Mouse (Mus musculus) intestine, embryonic 16.5 days (tissue): Measurements from ENCODE around the gene Ttc32. TPM values are rescaled to one million over a fixed set of nuclear protein-coding genes. Genes with fewer than 3 reads are reported as not detected.
"Not testable (repeated sequence)": the region's sequence is repeated elsewhere in the genome, so short reads cannot be mapped to it uniquely, and the experiment has no call there.

Source experiments
- ATAC-seq: fragments of 200-750 bp; cut with Nextera tagmentation; 2 replicates; pipeline ENCODE4 v1.8.0; 2017; ENCODE audit warnings: moderate TSS enrichment, moderate library complexity
- H3K27ac ChIP-seq: fragments of 300-500 bp; sonication (generic); 2 replicates; pipeline ENCODE4 v1.5.1; 2014; ENCODE audit warnings: mild to moderate bottlenecking, low read length
- H3K27me3 ChIP-seq: fragments of 300-500 bp; sonication (generic); replicated peaks from 2 replicates; pipeline ENCODE4 v1.6.1; 2014; ENCODE audit warnings: low read length, control low read depth, mixed read lengths; ENCODE audit not compliant: control insufficient read depth, insufficient read depth
- H3K36me3 ChIP-seq: fragments of 300-500 bp; sonication (generic); 2 replicates; pipeline ENCODE4 v1.6.1; 2014; ENCODE audit warnings: low read length, control low read depth; ENCODE audit not compliant: control insufficient read depth, insufficient read depth
- H3K4me1 ChIP-seq: fragments of 300-500 bp; sonication (generic); 2 replicates; pipeline ENCODE4 v1.6.1; 2014; ENCODE audit warnings: low read length, control low read depth, mixed read lengths; ENCODE audit not compliant: control insufficient read depth, insufficient read depth
- H3K4me2 ChIP-seq: fragments of 300-500 bp; sonication (generic); 2 replicates; pipeline ENCODE4 v1.6.1; 2014; ENCODE audit warnings: low read depth, low read length, control low read depth
- H3K4me3 ChIP-seq: fragments of 300-500 bp; sonication (generic); 2 replicates; pipeline ENCODE4 v1.5.1; 2014; ENCODE audit warnings: mild to moderate bottlenecking, low read length
- H3K9ac ChIP-seq: fragments of 300-500 bp; sonication (generic); 2 replicates; pipeline ENCODE4 v1.6.1; 2014; ENCODE audit warnings: low read depth, low read length
- H3K9me3 ChIP-seq: fragments of 300-500 bp; sonication (generic); 2 replicates; pipeline ENCODE4 v1.6.1; 2016; ENCODE audit warnings: low read length, control low read depth; ENCODE audit not compliant: control insufficient read depth
- WGBS: fragments of 180-500 bp; shearing (Covaris S2); extraction: QIAGEN DNeasy Blood & Tissue Kit; methylation state at CpG from one replicate; pipeline ENCODE4 v1.1.7; 2014; 5-methylcytosine and 5-hydroxymethylcytosine counted together
- polyA plus RNA-seq: library from polyadenylated mRNA; unstranded; fragments of >200 nt; fragmentation: Nextera tagmentation; extraction: Ambion mirVana; gene quantifications from 2 replicates; pipeline ENCODE4 v1.2.1, GENCODE M21; 2015

The Ttc32 gene
- polyA plus RNA-seq, 1 experiment from 2014 or later, result 33.9 TPM

- no peaks in the 10 kb centered on the region for H3K36me3 ChIP-seq
- no peak overlapping the region for H3K4me3 ChIP-seq
- no peak overlapping the region for H3K4me2 ChIP-seq
- H3K27me3 ChIP-seq, result no peaks in the 10 kb centered on the region
- no peak overlapping the region for H3K9ac ChIP-seq
- no peaks in the 10 kb centered on the region for H3K9me3 ChIP-seq
- no peaks in the 10 kb centered on the region for H3K4me1 ChIP-seq
- WGBS, result 78% methylated on average over 3 of the region's 3 CpGs
- H3K27ac ChIP-seq, result no peak overlapping the region
- ATAC-seq, result no peak
Observed at GRCm38 (mm10) chr12:9020986-9021385, 8.8 kb upstream of the Ttc32 start.

- H3K4me1 ChIP-seq, result no peaks in the 10 kb centered on the region
- H3K9me3 ChIP-seq, result no peaks in the 10 kb centered on the region
- H3K4me2 ChIP-seq, result no peak overlapping the region
- no peak for ATAC-seq
- no peaks in the 10 kb centered on the region for H3K36me3 ChIP-seq
- H3K27me3 ChIP-seq, result no peaks in the 10 kb centered on the region
- H3K9ac ChIP-seq, result no peak overlapping the region
- 54% methylated on average over 4 of the region's 4 CpGs for WGBS
- no peak overlapping the region for H3K4me3 ChIP-seq
- H3K27ac ChIP-seq, result no peak overlapping the region
Observed at GRCm38 (mm10) chr12:9023031-9023430, 6.8 kb upstream of the Ttc32 start.

GRCm38 (mm10) chr12:9024071-9024470 lies 5.7 kb upstream of the Ttc32 start:
- no peak overlapping the region for H3K4me3 ChIP-seq
- no peak overlapping the region for H3K9ac ChIP-seq
- no peak for ATAC-seq
- H3K4me1 ChIP-seq, result no peaks in the 10 kb centered on the region
- no peak overlapping the region for H3K27ac ChIP-seq
- 93% methylated on average over 14 of the region's 14 CpGs for WGBS
- no peaks in the 10 kb centered on the region for H3K36me3 ChIP-seq
- no peaks in the 10 kb centered on the region for H3K9me3 ChIP-seq
- H3K27me3 ChIP-seq, result no peaks in the 10 kb centered on the region
- no peak overlapping the region for H3K4me2 ChIP-seq

GRCm38 (mm10) chr12:9024736-9025135 lies 5.1 kb upstream of the Ttc32 start:
- no peak overlapping the region for H3K27ac ChIP-seq
- H3K4me3 ChIP-seq, result no peak overlapping the region
- no peaks in the 10 kb centered on the region for H3K27me3 ChIP-seq
- H3K9me3 ChIP-seq, result no peaks in the 10 kb centered on the region
- H3K9ac ChIP-seq, result no peak overlapping the region
- no peaks in the 10 kb centered on the region for H3K36me3 ChIP-seq
- WGBS, result 80% methylated on average over 13 of the region's 13 CpGs
- no peak overlapping the region for H3K4me2 ChIP-seq
- ATAC-seq, result no peak
- no peaks in the 10 kb centered on the region for H3K4me1 ChIP-seq

GRCm38 (mm10) chr12:9026843-9027242 lies 3.0 kb upstream of the Ttc32 start:
- H3K9ac ChIP-seq, result no peak overlapping the region
- no peak overlapping the region for H3K4me2 ChIP-seq
- no peaks in the 10 kb centered on the region for H3K27me3 ChIP-seq
- no peak overlapping the region for H3K27ac ChIP-seq
- no peaks in the 10 kb centered on the region for H3K9me3 ChIP-seq
- H3K4me3 ChIP-seq, result no peak overlapping the region
- no peaks in the 10 kb centered on the region for H3K36me3 ChIP-seq
- H3K4me1 ChIP-seq, result peaks cover 4% of the 10 kb centered on the region; the same call in 1 of the 2 replicates
- ATAC-seq, result no peak

- not testable (repeated sequence) for H3K4me1 ChIP-seq, H3K4me2 ChIP-seq, H3K9ac ChIP-seq, H3K27ac ChIP-seq, H3K9me3 ChIP-seq, H3K27me3 ChIP-seq, ATAC-seq, H3K36me3 ChIP-seq, H3K4me3 ChIP-seq
- WGBS, result 88% methylated on average over 7 of the region's 7 CpGs
Observed at GRCm38 (mm10) chr12:9028816-9029215, 981 bp upstream of the Ttc32 start.

DNA sequence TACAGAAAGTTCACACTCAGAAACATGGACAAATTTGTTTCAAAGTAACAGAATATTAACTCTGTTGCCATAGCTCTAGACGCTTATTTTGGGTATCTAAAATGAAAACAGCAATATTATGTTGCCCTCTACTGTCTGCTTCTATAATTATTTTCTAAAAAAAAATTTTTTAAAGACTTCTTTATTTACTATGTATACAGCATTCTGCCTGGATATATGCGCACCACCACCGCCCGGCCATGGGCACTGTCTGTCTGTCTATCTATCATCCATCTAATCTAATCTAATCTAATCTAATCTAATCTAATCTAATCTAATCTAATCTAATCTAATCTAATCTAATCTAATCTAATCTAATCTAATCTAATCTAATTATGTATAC lies 300 bp upstream of the Ttc32 start:
- peaks cover 4% of the 10 kb centered on the region; the same call in 1 of the 2 replicates for H3K4me1 ChIP-seq
- no peaks in the 10 kb centered on the region for H3K27me3 ChIP-seq
- peak overlapping the region; percentile 100 for H3K27ac ChIP-seq
- H3K36me3 ChIP-seq, result no peaks in the 10 kb centered on the region
- peak overlapping the region; percentile 80 for H3K4me2 ChIP-seq
- 33% methylated on average over 4 of the region's 4 CpGs for WGBS
- peak; percentile 54 for ATAC-seq
- H3K4me3 ChIP-seq, result peak overlapping the region; percentile 74
- no peaks in the 10 kb centered on the region for H3K9me3 ChIP-seq
- H3K9ac ChIP-seq, result peak overlapping the region; percentile 86; the same call in 1 of the 2 replicates

- Histone ChIP-seq H3K4me1 (peaks cover 4% of the 10 kb centered on the region; the same call in 1 of the 2 replicates), H3K27me3 (no peaks in the 10 kb centered on the region)
- WGBS, result 57% methylated on average over 8 of the region's 8 CpGs
Observed at GRCm38 (mm10) chr12:9031166-9031565, 1.4 kb downstream of the Ttc32 start.

DNA sequence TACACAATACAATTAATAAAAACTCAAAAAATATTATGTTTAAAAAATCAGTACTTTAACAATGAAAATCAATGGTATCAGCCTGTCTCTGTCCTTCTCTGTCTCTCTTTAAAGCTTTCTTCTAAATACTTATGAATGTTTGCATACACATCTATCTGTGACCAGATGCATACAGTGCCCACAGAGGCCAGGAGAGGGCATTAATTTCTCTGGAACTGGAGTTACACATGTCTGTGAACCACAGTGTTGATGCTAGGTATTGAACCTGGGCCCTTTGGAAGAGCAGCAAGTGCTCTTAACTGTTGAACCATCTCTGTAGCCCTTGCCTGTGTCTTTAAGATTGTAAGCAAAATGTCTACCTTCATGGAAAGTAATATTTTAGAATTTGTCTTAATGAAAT lies 3.3 kb downstream of the Ttc32 start:
- Histone ChIP-seq H3K9me3 (no peaks in the 10 kb centered on the region), H3K4me3 (no peak overlapping the region), H3K4me2 (no peak overlapping the region), H3K27me3 (no peaks in the 10 kb centered on the region), H3K9ac (no peak overlapping the region), H3K36me3 (no peaks in the 10 kb centered on the region), H3K4me1 (peaks cover 4% of the 10 kb centered on the region; the same call in 1 of the 2 replicates), H3K27ac (no peak overlapping the region)
- no peak for ATAC-seq

More at GRCm38 (mm10) chr12:9031166-9031565, 1.4 kb downstream of the Ttc32 start:
- no peak for ATAC-seq
- Histone ChIP-seq H3K4me3 (peak overlapping the region; percentile 74), H3K9me3 (no peaks in the 10 kb centered on the region), H3K9ac (peak overlapping the region; percentile 86), H3K4me2 (peak overlapping the region; percentile 80), H3K36me3 (no peaks in the 10 kb centered on the region), H3K27ac (peak overlapping the region; percentile 100)

DNA sequence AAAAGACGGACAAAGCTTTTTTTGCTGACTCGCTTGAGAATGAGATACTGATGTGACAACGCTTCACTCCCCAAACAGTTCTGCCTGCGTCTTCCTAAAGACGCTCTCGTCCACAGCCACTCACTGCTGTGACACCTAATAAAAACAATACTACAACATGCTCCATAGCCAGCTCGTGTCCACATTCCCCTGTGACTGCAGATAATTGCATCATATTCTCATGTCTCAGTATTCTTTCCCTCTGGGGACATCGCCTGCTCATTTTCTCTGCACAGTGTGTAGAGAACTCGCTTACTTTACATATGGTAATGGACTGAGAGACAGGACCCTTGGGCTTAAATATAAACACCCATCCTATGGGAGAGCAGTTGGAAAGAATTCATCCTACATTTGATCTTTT lies 6.6 kb downstream of the Ttc32 start:
- H3K4me3 ChIP-seq, result no peak overlapping the region
- H3K9me3 ChIP-seq, result no peaks in the 10 kb centered on the region
- H3K36me3 ChIP-seq, result no peaks in the 10 kb centered on the region
- H3K27ac ChIP-seq, result no peak overlapping the region
- 82% methylated on average over 9 of the region's 9 CpGs for WGBS
- no peak overlapping the region for H3K9ac ChIP-seq
- ATAC-seq, result no peak
- no peaks in the 10 kb centered on the region for H3K4me1 ChIP-seq
- H3K4me2 ChIP-seq, result no peak overlapping the region
- no peaks in the 10 kb centered on the region for H3K27me3 ChIP-seq
